Mouse (Mus musculus): ENCODE measurements at regions not wholly inside any gene's neighbourhood (a gene's known extent, or its start where the extent isn't known, plus 50 kb on each side); places are given as distances from the start of the nearest gene placed in this dataset.

DNA sequence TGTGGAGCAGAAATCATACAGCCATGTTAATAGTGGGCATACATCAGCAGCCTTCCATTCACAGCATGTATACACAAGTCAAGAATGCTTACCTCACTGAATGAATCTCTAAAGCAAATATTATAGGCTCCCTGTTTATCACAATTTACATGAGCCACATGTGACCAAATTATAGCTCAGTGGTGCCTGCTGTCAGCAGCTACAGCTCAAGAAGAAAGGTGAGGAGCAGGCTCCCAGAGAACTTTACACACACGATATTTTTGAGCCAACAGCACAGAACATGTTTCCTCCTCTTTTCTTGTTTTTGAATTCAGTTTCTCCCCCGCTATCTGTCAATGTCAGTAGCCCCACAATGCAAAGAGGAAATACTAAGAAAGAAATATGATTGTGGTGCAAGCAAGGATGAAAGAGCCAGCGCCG, 1605.4 kb downstream of the 4930444P10Rik start:
- no peaks in the 10 kb centered on the region for H3K27me3 ChIP-seq
- H3K9ac ChIP-seq = no peak overlapping the region
- no peak overlapping the region for H3K4me2 ChIP-seq
- ATAC-seq (ENCODE audit: insufficient number of reproducible peaks, insufficient read depth, low FRiP score, low TSS enrichment, low read depth) = peak; percentile 76; the same call in 1 of the 2 replicates
- whole genome bisulfite sequencing = 20% methylated on average over 4 of the region's 4 CpGs
- H3K4me1 ChIP-seq = peaks cover 16% of the 10 kb centered on the region; the same call in 1 of the 2 replicates
- no peaks in the 10 kb centered on the region for H3K9me3 ChIP-seq
- no peaks in the 10 kb centered on the region for H3K36me3 ChIP-seq
- no peak overlapping the region for H3K27ac ChIP-seq
- H3K4me3 ChIP-seq = no peak overlapping the region

DNA sequence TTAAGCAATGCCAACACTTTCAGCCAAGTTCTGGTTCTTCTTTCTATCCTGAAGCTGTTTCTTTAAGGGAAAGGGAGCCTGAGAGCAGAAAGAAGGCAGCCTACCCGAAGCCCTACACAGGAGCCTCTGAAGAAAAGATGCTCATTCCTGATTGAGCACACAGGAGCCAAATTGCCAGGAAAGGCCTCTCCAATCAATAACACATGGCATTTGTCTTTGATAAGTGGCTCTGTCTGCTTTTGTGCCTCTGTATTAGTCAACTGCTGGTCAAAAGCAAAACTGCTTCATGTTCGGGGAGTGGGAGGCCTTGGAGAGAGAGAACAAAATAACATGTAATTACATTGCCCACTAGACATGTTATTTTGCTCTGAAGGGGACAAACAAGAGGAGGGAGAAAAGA, 1607.4 kb downstream of the 4930444P10Rik start:
- Histone ChIP-seq H3K27me3 (no peaks in the 10 kb centered on the region), H3K4me2 (no peak overlapping the region), H3K9ac (no peak overlapping the region), H3K9me3 (no peaks in the 10 kb centered on the region), H3K27ac (no peak overlapping the region), H3K36me3 (no peaks in the 10 kb centered on the region), H3K4me1 (peaks cover 16% of the 10 kb centered on the region; the same call in 1 of the 2 replicates), H3K4me3 (no peak overlapping the region)
- no peak for ATAC-seq (ENCODE audit: insufficient number of reproducible peaks, insufficient read depth, low FRiP score, low TSS enrichment, low read depth)
- 30% methylated on average over 2 of the region's 2 CpGs for WGBS

DNA sequence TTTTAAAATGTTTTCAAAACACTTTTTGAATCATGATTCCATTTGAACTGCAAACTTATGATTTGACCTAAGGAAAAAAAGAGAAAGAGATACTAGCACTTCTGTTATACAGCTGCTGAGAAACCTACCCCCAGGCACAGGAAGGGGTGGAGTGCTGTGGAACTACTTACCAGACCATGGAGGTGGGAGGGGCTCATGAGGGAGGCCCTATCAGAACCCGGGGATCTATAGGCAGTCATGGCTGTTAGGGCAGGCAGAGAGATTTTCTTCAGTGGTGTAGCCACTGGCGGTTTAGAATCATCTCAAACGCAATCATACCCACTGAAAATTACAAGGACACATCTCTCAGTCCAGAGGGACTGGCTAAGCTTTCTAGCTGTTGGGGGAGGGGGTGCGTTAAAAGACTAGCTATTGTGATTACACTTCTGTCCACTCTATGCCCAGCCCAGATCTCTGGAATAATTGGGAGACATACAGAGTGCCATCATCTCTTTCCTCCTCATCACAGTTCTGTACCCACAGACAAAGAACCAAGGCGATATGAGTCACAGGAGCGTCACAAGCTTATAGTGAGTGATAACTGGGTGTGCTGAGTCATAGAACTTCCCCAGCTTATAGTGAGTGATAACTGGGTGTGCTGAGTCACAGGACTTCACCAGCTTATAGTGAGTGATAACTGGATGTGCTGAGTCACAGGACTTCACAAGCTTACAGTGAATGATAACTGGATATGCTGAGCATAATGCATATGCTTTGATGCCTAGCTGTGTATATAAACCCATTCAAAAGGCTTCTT, 1608.8 kb downstream of the 4930444P10Rik start:
- Histone ChIP-seq H3K4me3 (no peak overlapping the region), H3K36me3 (no peaks in the 10 kb centered on the region), H3K27me3 (no peaks in the 10 kb centered on the region), H3K4me2 (no peak overlapping the region), H3K27ac (no peak overlapping the region), H3K9ac (no peak overlapping the region), H3K4me1 (peaks cover 13% of the 10 kb centered on the region; the same call in 1 of the 2 replicates), H3K9me3 (no peaks in the 10 kb centered on the region)
- WGBS = 83% methylated on average over 6 of the region's 6 CpGs
- no peak for ATAC-seq (ENCODE audit: insufficient number of reproducible peaks, insufficient read depth, low FRiP score, low TSS enrichment, low read depth)

DNA sequence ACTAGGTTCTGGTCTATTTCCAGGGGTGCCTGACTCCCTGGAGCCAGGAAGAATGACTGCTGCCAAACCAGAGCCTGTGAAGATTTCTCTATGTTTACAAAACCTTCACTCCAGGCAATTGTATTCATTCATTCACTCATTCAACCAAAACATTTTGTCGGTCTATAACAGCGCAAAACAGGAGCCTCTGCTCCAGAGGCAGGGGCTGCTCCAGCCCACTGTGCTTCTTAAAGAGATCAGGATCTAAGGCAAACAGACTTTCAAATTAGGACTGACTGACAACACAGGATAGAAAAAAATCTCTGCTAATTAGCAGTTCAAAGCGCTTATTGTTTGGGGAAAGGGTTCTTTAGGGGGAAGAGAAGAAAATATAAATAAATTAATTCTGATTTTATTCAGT, 1620.8 kb downstream of the 4930444P10Rik start:
- H3K9ac ChIP-seq = no peak overlapping the region
- no peak for ATAC-seq (ENCODE audit: insufficient number of reproducible peaks, insufficient read depth, low FRiP score, low TSS enrichment, low read depth)
- 21% methylated on average over 3 of the region's 3 CpGs for WGBS

DNA sequence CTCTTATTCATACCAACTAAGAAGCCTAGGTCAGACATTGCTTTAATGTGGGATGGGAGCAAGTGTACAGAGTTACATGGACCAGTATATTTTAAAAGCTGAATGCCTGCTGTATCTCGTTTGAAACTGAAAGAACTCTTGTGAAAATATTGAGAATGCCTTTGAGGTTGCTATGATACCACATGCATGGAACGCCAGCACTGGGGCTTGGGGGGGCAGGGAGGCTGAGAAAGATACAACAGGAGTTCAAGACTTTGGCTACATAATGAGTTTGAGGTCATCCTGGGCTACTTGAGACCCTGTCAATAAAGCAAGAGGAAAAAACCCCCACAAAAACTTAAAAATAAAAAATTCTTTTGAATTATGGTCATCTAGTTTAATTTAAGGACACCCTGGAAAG, 1621.6 kb downstream of the 4930444P10Rik start:
- H3K27ac ChIP-seq = no peak overlapping the region
- WGBS = 30% methylated on average over 2 of the region's 2 CpGs
- ATAC-seq (ENCODE audit: insufficient number of reproducible peaks, insufficient read depth, low FRiP score, low TSS enrichment, low read depth) = no peak

More for the DNA sequence above, 1620.8 kb downstream of the 4930444P10Rik start:
- H3K36me3 ChIP-seq = no peaks in the 10 kb centered on the region
- H3K4me2 ChIP-seq = no peak overlapping the region
- no peak overlapping the region for H3K4me3 ChIP-seq
- H3K27me3 ChIP-seq = no peaks in the 10 kb centered on the region
- H3K4me1 ChIP-seq = 0 out of 2 replicates have a peak, but pooled peaks cover under 1% of the 10 kb centered on the region
- H3K9me3 ChIP-seq = no peaks in the 10 kb centered on the region
- H3K27ac ChIP-seq = no peak overlapping the region

DNA sequence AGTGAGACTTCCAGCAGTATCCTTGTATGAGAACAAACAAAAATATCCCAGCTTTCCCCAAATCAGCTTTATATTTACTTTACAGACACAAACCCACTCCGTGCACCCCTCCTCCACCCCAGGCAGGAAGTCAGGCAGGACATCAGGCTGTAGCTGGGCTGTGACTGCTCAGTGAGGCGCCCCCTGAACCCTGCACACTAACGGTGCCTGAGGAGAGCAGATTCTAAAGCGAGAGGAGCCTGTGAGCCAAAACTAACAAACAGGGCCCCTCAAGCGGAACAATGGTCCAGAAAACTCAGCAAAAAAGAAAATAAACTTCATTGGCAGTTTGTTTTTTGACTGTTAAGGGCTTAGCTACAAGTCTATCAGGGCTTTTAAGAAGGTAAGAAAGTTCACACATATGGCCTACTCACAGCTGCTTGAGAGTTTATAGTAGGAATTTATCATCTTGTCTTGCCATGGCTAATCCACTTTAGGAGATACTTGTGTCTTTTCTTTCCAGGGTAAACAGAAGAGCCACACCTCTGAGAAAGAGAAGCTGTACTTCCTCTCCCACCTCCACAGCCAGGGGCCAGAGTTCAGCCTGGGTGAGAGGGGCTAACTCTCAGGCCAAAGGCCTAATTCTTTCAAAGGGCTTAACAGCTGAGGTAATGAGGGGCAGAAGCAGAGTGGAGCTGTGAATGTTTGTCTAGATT, 1628.2 kb downstream of the 4930444P10Rik start:
- no peaks in the 10 kb centered on the region for H3K27me3 ChIP-seq
- H3K9ac ChIP-seq = no peak overlapping the region
- peak overlapping the region; percentile 57 for H3K27ac ChIP-seq
- no peaks in the 10 kb centered on the region for H3K36me3 ChIP-seq
- no peak overlapping the region for H3K4me2 ChIP-seq
- no peak for ATAC-seq (ENCODE audit: insufficient number of reproducible peaks, insufficient read depth, low FRiP score, low TSS enrichment, low read depth)
- no peak overlapping the region for H3K4me3 ChIP-seq
- WGBS = 23% methylated on average over 5 of the region's 5 CpGs
- no peaks in the 10 kb centered on the region for H3K9me3 ChIP-seq
- H3K4me1 ChIP-seq = peaks cover 18% of the 10 kb centered on the region

More for the DNA sequence above, 1621.6 kb downstream of the 4930444P10Rik start:
- Histone ChIP-seq H3K4me1 (0 out of 2 replicates have a peak, but pooled peaks cover 2% of the 10 kb centered on the region), H3K27me3 (no peaks in the 10 kb centered on the region), H3K4me3 (no peak overlapping the region), H3K36me3 (no peaks in the 10 kb centered on the region), H3K9ac (no peak overlapping the region), H3K4me2 (no peak overlapping the region), H3K9me3 (no peaks in the 10 kb centered on the region)

DNA sequence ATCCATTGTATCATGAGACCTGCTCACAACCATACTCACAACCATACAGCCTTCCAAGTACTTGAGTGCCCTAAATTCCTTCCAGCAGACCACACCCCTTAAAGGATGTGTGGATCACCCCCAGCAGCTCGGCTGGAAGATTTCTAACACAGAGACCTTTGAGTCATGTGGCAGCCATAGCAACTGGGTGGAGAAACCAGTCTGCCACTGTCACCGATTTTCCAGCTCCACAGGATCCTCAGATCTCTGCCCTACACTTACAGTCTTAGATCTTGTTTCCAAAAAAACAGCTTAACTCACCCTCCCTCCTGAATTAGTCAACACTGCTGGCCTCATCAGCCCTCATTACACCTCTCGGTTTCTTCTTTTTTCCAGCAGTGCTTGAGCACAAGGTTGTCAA, 1630.6 kb downstream of the 4930444P10Rik start:
- Histone ChIP-seq H3K4me1 (peaks cover 18% of the 10 kb centered on the region), H3K36me3 (no peaks in the 10 kb centered on the region), H3K9ac (no peak overlapping the region), H3K27me3 (no peaks in the 10 kb centered on the region), H3K4me2 (no peak overlapping the region), H3K9me3 (no peaks in the 10 kb centered on the region), H3K27ac (no peak overlapping the region), H3K4me3 (no peak overlapping the region)
- no peak for ATAC-seq (ENCODE audit: insufficient number of reproducible peaks, insufficient read depth, low FRiP score, low TSS enrichment, low read depth)
- 16% methylated on average over 3 of the region's 3 CpGs for WGBS

DNA sequence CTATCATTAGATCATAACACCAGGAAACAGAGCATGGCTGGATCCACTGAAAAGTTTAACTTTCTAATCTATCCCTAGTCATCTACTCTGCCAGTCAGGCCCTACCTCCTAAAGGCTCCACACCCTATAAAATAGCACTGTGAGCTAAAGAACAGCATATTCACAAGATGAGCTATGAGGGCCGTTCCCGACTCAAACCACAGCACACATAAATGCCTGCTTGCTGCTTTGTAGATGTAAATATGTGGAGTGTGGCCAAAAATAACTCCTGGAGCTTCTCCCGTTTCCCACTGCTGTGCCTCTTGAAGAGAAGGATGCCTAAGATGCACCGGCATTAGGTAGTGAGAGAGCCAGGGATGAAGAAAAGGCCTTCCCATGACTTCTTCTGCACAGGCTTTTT, 1632.3 kb downstream of the 4930444P10Rik start:
- no peak overlapping the region for H3K4me2 ChIP-seq
- no peak overlapping the region for H3K9ac ChIP-seq
- no peak for ATAC-seq (ENCODE audit: insufficient number of reproducible peaks, insufficient read depth, low FRiP score, low TSS enrichment, low read depth)
- WGBS = 54% methylated on average over 4 of the region's 4 CpGs
- no peaks in the 10 kb centered on the region for H3K9me3 ChIP-seq
- H3K4me3 ChIP-seq = no peak overlapping the region
- no peaks in the 10 kb centered on the region for H3K27me3 ChIP-seq
- H3K4me1 ChIP-seq = peaks cover 16% of the 10 kb centered on the region
- no peak overlapping the region for H3K27ac ChIP-seq
- no peaks in the 10 kb centered on the region for H3K36me3 ChIP-seq

DNA sequence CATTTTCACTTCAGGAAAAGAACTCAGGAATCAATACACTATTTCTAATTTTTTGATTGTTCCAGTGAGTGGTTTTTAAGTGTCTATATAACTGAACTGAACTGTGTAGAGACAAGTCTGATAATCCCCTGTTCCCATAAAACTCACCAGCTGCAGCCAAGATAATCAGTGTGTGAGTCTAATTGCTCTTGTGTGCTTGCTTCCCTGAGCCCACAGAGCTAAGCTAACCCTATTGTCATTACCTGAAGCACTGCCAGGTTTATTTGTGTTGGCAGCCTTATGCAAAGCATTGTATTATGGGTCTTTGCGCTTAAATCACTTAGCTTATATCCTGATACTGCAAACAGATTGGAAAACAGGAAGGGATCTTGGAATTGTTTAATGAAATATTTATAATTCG, 1663.8 kb downstream of the 4930444P10Rik start:
- H3K9me3 ChIP-seq = no peaks in the 10 kb centered on the region
- 66% methylated on average over 2 of the region's 2 CpGs for WGBS
- H3K4me3 ChIP-seq = no peak overlapping the region
- no peak for ATAC-seq (ENCODE audit: insufficient number of reproducible peaks, insufficient read depth, low FRiP score, low TSS enrichment, low read depth)
- H3K4me2 ChIP-seq = no peak overlapping the region
- H3K27me3 ChIP-seq = no peaks in the 10 kb centered on the region
- H3K36me3 ChIP-seq = no peaks in the 10 kb centered on the region
- H3K27ac ChIP-seq = no peak overlapping the region
- peaks cover 9% of the 10 kb centered on the region; the same call in 1 of the 2 replicates for H3K4me1 ChIP-seq
- H3K9ac ChIP-seq = no peak overlapping the region

DNA sequence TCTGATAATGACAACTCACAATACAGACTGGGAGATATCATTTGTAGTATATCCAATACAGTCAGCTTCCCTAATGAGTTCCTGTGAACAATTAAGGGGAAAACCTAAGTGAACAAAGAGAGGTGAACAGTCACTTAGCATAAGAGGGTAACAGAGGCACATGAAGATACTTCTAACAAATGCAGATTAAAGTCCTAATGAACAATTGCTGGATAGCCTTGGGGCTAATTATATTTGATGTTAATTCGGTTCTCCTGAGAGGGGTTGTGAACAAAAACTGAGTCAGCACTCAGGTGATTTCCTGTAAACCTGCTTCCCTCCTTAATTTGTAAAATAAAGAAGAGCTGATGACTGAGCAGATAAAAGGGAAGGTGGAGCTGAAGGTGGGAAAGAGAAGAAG, 1672.1 kb downstream of the 4930444P10Rik start:
- ATAC-seq (ENCODE audit: insufficient number of reproducible peaks, insufficient read depth, low FRiP score, low TSS enrichment, low read depth) = no peak
- no peak overlapping the region for H3K4me3 ChIP-seq
- no peak overlapping the region for H3K4me2 ChIP-seq
- H3K27me3 ChIP-seq = no peaks in the 10 kb centered on the region
- WGBS = 71% methylated on average over 1 of the region's 1 CpGs
- H3K4me1 ChIP-seq = peaks cover 6% of the 10 kb centered on the region; the same call in 1 of the 2 replicates
- no peaks in the 10 kb centered on the region for H3K36me3 ChIP-seq
- no peaks in the 10 kb centered on the region for H3K9me3 ChIP-seq
- H3K9ac ChIP-seq = no peak overlapping the region
- H3K27ac ChIP-seq = no peak overlapping the region

DNA sequence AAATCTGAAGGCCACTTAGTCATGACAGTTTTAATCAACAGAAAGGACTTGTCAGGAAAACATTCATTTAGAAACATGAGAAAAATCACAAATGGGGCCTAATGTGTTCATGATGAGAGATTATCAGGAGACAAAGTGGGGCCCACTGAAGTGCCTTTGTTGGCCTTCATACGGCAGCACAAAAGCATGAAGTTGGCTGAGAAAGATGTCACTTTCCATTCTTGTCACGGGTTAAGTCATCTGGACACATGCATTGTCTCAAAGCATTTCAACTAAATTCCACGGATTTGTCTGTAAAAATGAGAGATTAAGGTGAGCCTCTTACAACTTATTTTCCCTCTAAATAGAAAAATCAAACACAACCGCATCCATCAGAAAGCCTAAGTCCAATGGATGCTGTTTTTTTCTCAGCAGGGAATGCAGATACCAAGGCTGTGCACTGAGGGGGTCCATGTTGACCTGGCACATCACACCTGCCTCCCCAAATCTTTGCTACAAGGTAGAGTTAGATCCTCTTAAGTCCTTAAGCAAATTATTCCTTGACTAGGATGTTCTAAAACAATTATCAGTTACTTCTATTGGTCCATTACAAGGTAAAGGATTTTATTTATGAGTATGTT, 1679.2 kb downstream of the 4930444P10Rik start:
- 70% methylated on average over 4 of the region's 4 CpGs for WGBS
- Histone ChIP-seq H3K9ac (no peak overlapping the region), H3K9me3 (no peaks in the 10 kb centered on the region), H3K4me3 (no peak overlapping the region), H3K27me3 (no peaks in the 10 kb centered on the region), H3K4me2 (no peak overlapping the region), H3K36me3 (no peaks in the 10 kb centered on the region), H3K27ac (no peak overlapping the region), H3K4me1 (no peaks in the 10 kb centered on the region)
- ATAC-seq (ENCODE audit: insufficient number of reproducible peaks, insufficient read depth, low FRiP score, low TSS enrichment, low read depth) = no peak
